Mouse (Mus musculus) heart, embryonic 14.5 days (tissue): ENCODE data around the gene Slc1a7. TPM values are rescaled to one million over a fixed set of nuclear protein-coding genes. Genes with fewer than 3 reads are reported as not detected.

Experiments
- ATAC-seq: fragments of 200-750 bp; cut with Nextera tagmentation; 2 replicates; pipeline ENCODE4 v1.8.0; 2017; ENCODE audit warnings: low read depth, moderate TSS enrichment; ENCODE audit not compliant: insufficient number of reproducible peaks, insufficient read depth, low FRiP score
- H3K27ac ChIP-seq, 2 experiments: fragments of 200-500 bp in 1 of 2; fragments of 300-500 bp in 1 of 2; sonication (generic) in 1 of 2; replicated peaks in 1 of 2; 2 replicates each; pipeline ENCODE4 v1.5.1; 2012 to 2014; ENCODE audit warnings: low read depth in 2 of 2, low read length in 2 of 2, control low read depth in 1 of 2, mild to moderate bottlenecking in 1 of 2, mixed read lengths in 1 of 2; ENCODE audit not compliant: control insufficient read depth in 1 of 2, insufficient read depth in 1 of 2
- H3K27me3 ChIP-seq: fragments of 300-500 bp; sonication (generic); 2 replicates; pipeline ENCODE4 v1.6.1; 2014; ENCODE audit warnings: mild to moderate bottlenecking, low read length, control low read depth; ENCODE audit not compliant: control insufficient read depth, insufficient read depth
- H3K36me3 ChIP-seq: fragments of 300-500 bp; sonication (generic); 2 replicates; pipeline ENCODE4 v1.6.1; 2014; ENCODE audit warnings: mild to moderate bottlenecking, control low read depth, low read length, mixed read lengths; ENCODE audit not compliant: control insufficient read depth, insufficient read depth
- H3K4me1 ChIP-seq, 2 experiments: fragments of 200-500 bp in 1 of 2; fragments of 300-500 bp in 1 of 2; sonication (generic) in 1 of 2; 2 replicates each; pipeline ENCODE4 v1.6.1; 2012 to 2014; ENCODE audit warnings: low read length in 2 of 2, control low read depth in 1 of 2, mixed read lengths in 1 of 2; ENCODE audit not compliant: control insufficient read depth in 2 of 2, insufficient read depth in 2 of 2
- H3K4me2 ChIP-seq: fragments of 300-500 bp; sonication (generic); 2 replicates; pipeline ENCODE4 v1.6.1; 2014; ENCODE audit warnings: mild to moderate bottlenecking, low read length
- H3K4me3 ChIP-seq, 2 experiments: fragments of 200-500 bp in 1 of 2; fragments of 300-500 bp in 1 of 2; sonication (generic) in 1 of 2; 2 replicates each; pipeline ENCODE4 v1.5.1; 2012 to 2014; ENCODE audit warnings: low read length in 2 of 2, mild to moderate bottlenecking in 2 of 2, control low read depth in 1 of 2, low read depth in 1 of 2, moderate library complexity in 1 of 2; ENCODE audit not compliant: control insufficient read depth in 1 of 2, insufficient read depth in 1 of 2
- H3K9ac ChIP-seq: fragments of 300-500 bp; sonication (generic); 2 replicates; pipeline ENCODE4 v1.6.1; 2014; ENCODE audit warnings: mild to moderate bottlenecking, low read length
- H3K9me3 ChIP-seq: fragments of 300-500 bp; sonication (generic); 2 replicates; pipeline ENCODE4 v1.6.1; 2016; ENCODE audit warnings: low read length, control low read depth; ENCODE audit not compliant: control insufficient read depth
- WGBS: fragments of 180-500 bp; shearing (Covaris S2); extraction: QIAGEN DNeasy Blood & Tissue Kit; methylation state at CpG from one replicate; pipeline ENCODE4 v1.1.7; 2014; 5-methylcytosine and 5-hydroxymethylcytosine counted together
- polyA plus RNA-seq: library from polyadenylated mRNA; unstranded; fragments of >200 nt; fragmentation: Nextera tagmentation; extraction: Ambion mirVana; gene quantifications from 2 replicates; pipeline ENCODE4 v1.2.1, GENCODE M21; 2014

Slc1a7 gene
- polyA plus RNA-seq, 1 experiment from 2014 or later = not detected

GRCm38 (mm10) chr4:108014466-108014865, 46.3 kb downstream of the Slc1a7 start:
- no peak for ATAC-seq
- Histone ChIP-seq H3K36me3 (no peaks in the 10 kb centered on the region), H3K4me2 (no peak overlapping the region), H3K4me3 (no peak overlapping the region), H3K4me1 (peaks cover 13 to 18% of the 10 kb centered on the region in 2 experiments; a peak in 3 of 4 replicates), H3K9ac (no peak overlapping the region), H3K27me3 (no peaks in the 10 kb centered on the region), H3K27ac (no peak overlapping the region), H3K9me3 (no peaks in the 10 kb centered on the region)
- WGBS = 72% methylated on average over 2 of the region's 2 CpGs

- H3K27ac ChIP-seq = no peak overlapping the region
- H3K4me3 ChIP-seq = no peak overlapping the region
- H3K27me3 ChIP-seq = no peaks in the 10 kb centered on the region
- H3K9me3 ChIP-seq = peaks cover 2% of the 10 kb centered on the region; the same call in 1 of the 2 replicates
- no peaks in the 10 kb centered on the region for H3K36me3 ChIP-seq
- no peak overlapping the region for H3K4me2 ChIP-seq
- H3K9ac ChIP-seq = no peak overlapping the region
- no peak for ATAC-seq
- WGBS = 51% methylated on average over 14 of the region's 14 CpGs
- H3K4me1 ChIP-seq = peaks cover 13 to 18% of the 10 kb centered on the region in 2 experiments; a peak in 3 of 4 replicates
These were observed 47.1 kb downstream of the Slc1a7 start for GRCm38 (mm10) chr4:108015067-108015765.

- H3K4me2 ChIP-seq = no peak overlapping the region
- no peak for ATAC-seq
- H3K9ac ChIP-seq = no peak overlapping the region
- H3K9me3 ChIP-seq = peaks cover 3% of the 10 kb centered on the region; the same call in 1 of the 2 replicates
- H3K4me3 ChIP-seq = no peak overlapping the region
- H3K4me1 ChIP-seq = peaks cover 13 to 18% of the 10 kb centered on the region in 2 experiments; a peak in 3 of 4 replicates
- WGBS = 96% methylated on average over 3 of the region's 3 CpGs
- H3K27me3 ChIP-seq = no peaks in the 10 kb centered on the region
- H3K27ac ChIP-seq = no peak overlapping the region
- H3K36me3 ChIP-seq = no peaks in the 10 kb centered on the region
These were observed 48.2 kb downstream of the Slc1a7 start for GRCm38 (mm10) chr4:108016321-108016720.

GRCm38 (mm10) chr4:108017839-108018238, 49.7 kb downstream of the Slc1a7 start:
- no peak overlapping the region for H3K27ac ChIP-seq
- no peaks in the 10 kb centered on the region for H3K36me3 ChIP-seq
- no peak for ATAC-seq
- H3K4me3 ChIP-seq = no peak overlapping the region
- no peaks in the 10 kb centered on the region for H3K27me3 ChIP-seq
- no peak overlapping the region for H3K4me2 ChIP-seq
- H3K9me3 ChIP-seq = peaks cover 3% of the 10 kb centered on the region; the same call in 1 of the 2 replicates
- no peak overlapping the region for H3K9ac ChIP-seq
- 74% methylated on average over 7 of the region's 7 CpGs for WGBS
- H3K4me1 ChIP-seq = peaks cover 13 to 18% of the 10 kb centered on the region in 2 experiments; a peak in 3 of 4 replicates

GRCm38 (mm10) chr4:108018241-108018923, 50.2 kb downstream of the Slc1a7 start:
- Histone ChIP-seq H3K27ac (no peak overlapping the region), H3K4me3 (no peak overlapping the region), H3K27me3 (no peaks in the 10 kb centered on the region), H3K36me3 (no peaks in the 10 kb centered on the region), H3K4me1 (peaks cover 13 to 18% of the 10 kb centered on the region in 2 experiments; a peak in 3 of 4 replicates), H3K4me2 (no peak overlapping the region), H3K9me3 (peaks cover 3% of the 10 kb centered on the region; the same call in 1 of the 2 replicates), H3K9ac (no peak overlapping the region)
- 41% methylated on average over 10 of the region's 10 CpGs for WGBS
- ATAC-seq = no peak

GRCm38 (mm10) chr4:108018961-108019921, 51.1 kb downstream of the Slc1a7 start:
- WGBS = 40% methylated on average over 13 of the region's 14 CpGs
- H3K27ac ChIP-seq = no peak overlapping the region
- no peak overlapping the region for H3K9ac ChIP-seq
- H3K4me1 ChIP-seq = peaks cover 13 to 18% of the 10 kb centered on the region in 2 experiments; a peak in 3 of 4 replicates
- no peaks in the 10 kb centered on the region for H3K27me3 ChIP-seq
- ATAC-seq = no peak
- H3K4me2 ChIP-seq = no peak overlapping the region
- peaks cover 3% of the 10 kb centered on the region; the same call in 1 of the 2 replicates for H3K9me3 ChIP-seq
- no peaks in the 10 kb centered on the region for H3K36me3 ChIP-seq
- H3K4me3 ChIP-seq = no peak overlapping the region

GRCm38 (mm10) chr4:108020178-108020577, 52.0 kb downstream of the Slc1a7 start:
- 84% methylated on average over 6 of the region's 6 CpGs for WGBS
- Histone ChIP-seq H3K4me2 (no peak overlapping the region), H3K4me3 (no peak overlapping the region), H3K4me1 (peaks cover 11 to 15% of the 10 kb centered on the region in 2 experiments; a peak in 3 of 4 replicates), H3K27ac (no peak overlapping the region), H3K36me3 (no peaks in the 10 kb centered on the region), H3K9me3 (peaks cover 3% of the 10 kb centered on the region; the same call in 1 of the 2 replicates), H3K27me3 (no peaks in the 10 kb centered on the region), H3K9ac (no peak overlapping the region)
- ATAC-seq = no peak
